Comparison of ENCODE assay signal across 1 mouse cellular context in the genomic region with DNA sequence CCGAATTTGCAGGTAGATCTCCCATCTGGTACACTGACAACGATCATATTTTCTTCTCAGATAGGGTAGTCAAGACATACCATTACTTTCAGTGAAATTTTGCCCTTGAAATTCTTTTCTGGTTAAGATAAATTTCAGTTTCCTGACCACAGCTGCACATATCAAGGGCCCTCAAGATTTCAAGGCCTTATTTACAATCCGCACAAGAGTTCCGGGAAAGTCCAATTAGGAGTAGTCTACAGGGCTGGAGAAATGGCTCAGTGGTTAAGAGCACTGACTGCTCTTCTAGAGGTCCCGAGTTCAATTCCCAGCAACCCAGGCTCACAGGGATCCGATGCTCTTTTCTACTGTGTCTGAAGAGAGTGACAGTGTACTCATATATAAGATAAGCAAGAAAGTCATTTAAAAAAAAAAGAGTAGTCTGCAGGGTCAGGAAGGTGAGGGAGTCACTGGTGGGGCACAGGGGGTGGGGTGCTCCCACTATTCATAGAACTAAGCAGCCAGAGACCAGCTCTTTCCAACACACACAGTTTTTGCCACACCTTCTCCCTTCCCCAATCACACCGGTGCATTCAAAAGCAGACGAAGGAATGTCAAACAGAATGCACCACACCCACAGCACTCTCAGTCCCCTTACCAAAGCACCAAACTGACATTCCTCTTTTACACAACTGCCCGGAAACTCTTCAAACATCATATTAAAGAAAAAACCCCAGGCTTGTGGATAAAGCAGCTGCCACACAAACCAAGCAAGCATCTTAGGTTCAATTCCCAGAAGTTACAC.
TF ChIP-seq lines count a peak whose summit lies in the region.

No protein-coding gene starts in this region.

TF ChIP-seq in ES-E14, 5 proteins besides CTCF, POLR2A, EP300 and RAD21:
- TF ChIP-seq CHD2 (IDR thresholded peaks at IDR 0.05; ENCODE audit: low read depth, low read length): no peak
- TF ChIP-seq ZC3H11A (IDR thresholded peaks at IDR 0.05; ENCODE audit: borderline replicate concordance, low read depth, low read length): no peak
- TF ChIP-seq HCFC1 (IDR thresholded peaks at IDR 0.05; ENCODE audit: borderline replicate concordance, insufficient read depth, low read length): no peak
- no peak for TF ChIP-seq MAFK (IDR thresholded peaks at IDR 0.05; ENCODE audit: insufficient read depth, low read depth, low read length)
- TF ChIP-seq ZNF384 (IDR thresholded peaks at IDR 0.05; ENCODE audit: low read depth, low read length): no peak
